Mouse (Mus musculus) layer of hippocampus, adult 18-20 months (tissue): ENCODE data around the gene Cables2. TPM values are rescaled to one million over a fixed set of nuclear protein-coding genes. Genes with fewer than 3 reads are reported as not detected.
A peak's percentile ranks its signal among the peaks of the same experiment; 100 is the strongest.
"Not testable (repeated sequence)": the region's sequence is repeated elsewhere in the genome, so short reads cannot be mapped to it uniquely, and the experiment has no call there.

Source experiments
- DNase-seq, 2 experiments: peaks; one replicate each; pipeline ENCODE4 v3.0.0; 2022; ENCODE audit warnings: low spot score in 2 of 2
- total RNA-seq, 2 experiments: library from RNA; stranded (reverse); gene quantifications; 2 replicates each; pipeline ENCODE4 v1.2.3; 2021

Cables2 gene
- total RNA-seq, 2 experiments from 2014 or later = 31.6 to 35.5 TPM

GRCm38 (mm10) chr2:180279321-180279720, 6.0 kb upstream of the Cables2 start:
- DNase-seq = no peak

- DNase-seq = no peak
These were observed 4.6 kb upstream of the Cables2 start for GRCm38 (mm10) chr2:180277773-180278320.

GRCm38 (mm10) chr2:180276851-180277259, 3.6 kb upstream of the Cables2 start:
- no peak for DNase-seq

GRCm38 (mm10) chr2:180276385-180276784, 3.1 kb upstream of the Cables2 start:
- DNase-seq = no peak

- DNase-seq = peak; percentile 63 to 83
These were observed 2.5 kb upstream of the Cables2 start for GRCm38 (mm10) chr2:180275836-180276235.

- no peak for DNase-seq
These were observed 1.2 kb upstream of the Cables2 start for GRCm38 (mm10) chr2:180274523-180274922.

- peak in 1 of 2 experiments; percentile 40 for DNase-seq
These were observed 393 bp downstream of the Cables2 start for GRCm38 (mm10) chr2:180272884-180273321.

- peak in 1 of 2 experiments; percentile 45 for DNase-seq
These were observed 1.4 kb downstream of the Cables2 start for GRCm38 (mm10) chr2:180271804-180272395.

GRCm38 (mm10) chr2:180270537-180271255, 2.6 kb downstream of the Cables2 start:
- DNase-seq = no peak

- DNase-seq = no peak
These were observed 4.0 kb downstream of the Cables2 start for GRCm38 (mm10) chr2:180269329-180269728.

- DNase-seq = no peak
These were observed 5.3 kb downstream of the Cables2 start for GRCm38 (mm10) chr2:180267955-180268354.

GRCm38 (mm10) chr2:180262891-180263290, 10.4 kb downstream of the Cables2 start:
- DNase-seq = no peak

- DNase-seq = no peak
These were observed 10.9 kb downstream of the Cables2 start for GRCm38 (mm10) chr2:180262441-180262840.

- no peak for DNase-seq
These were observed 11.4 kb downstream of the Cables2 start for GRCm38 (mm10) chr2:180261901-180262300.

GRCm38 (mm10) chr2:180260610-180261480, 12.5 kb downstream of the Cables2 start:
- DNase-seq = no peak

- DNase-seq = not testable (repeated sequence)
These were observed 13.3 kb downstream of the Cables2 start for GRCm38 (mm10) chr2:180259826-180260609.

- not testable (repeated sequence) for DNase-seq
These were observed 14.3 kb downstream of the Cables2 start for GRCm38 (mm10) chr2:180258951-180259484.

- DNase-seq = no peak
These were observed 15.1 kb downstream of the Cables2 start for GRCm38 (mm10) chr2:180257963-180258865.

GRCm38 (mm10) chr2:180257001-180257521, 16.2 kb downstream of the Cables2 start, which contains the start of gene Rps21:
Gene Rps21, plus strand, starts transcription at chr2:180257377.
- DNase-seq = peak; percentile 96 to 99
